Mouse (Mus musculus) stomach, postnatal 0 days (tissue): Measurements from ENCODE around the gene Stx4a.

Experiments
- CTCF ChIP-seq: IDR thresholded peaks from 2 replicates; pipeline ENCODE4 v1.5.1; 2016; ENCODE audit warnings: antibody characterized with exemption, low read depth, mild to moderate bottlenecking, moderate library complexity
- EP300 ChIP-seq: optimal IDR thresholded peaks from 2 replicates; pipeline ENCODE3; 2016; ENCODE audit warnings: antibody characterized with exemption

DNA sequence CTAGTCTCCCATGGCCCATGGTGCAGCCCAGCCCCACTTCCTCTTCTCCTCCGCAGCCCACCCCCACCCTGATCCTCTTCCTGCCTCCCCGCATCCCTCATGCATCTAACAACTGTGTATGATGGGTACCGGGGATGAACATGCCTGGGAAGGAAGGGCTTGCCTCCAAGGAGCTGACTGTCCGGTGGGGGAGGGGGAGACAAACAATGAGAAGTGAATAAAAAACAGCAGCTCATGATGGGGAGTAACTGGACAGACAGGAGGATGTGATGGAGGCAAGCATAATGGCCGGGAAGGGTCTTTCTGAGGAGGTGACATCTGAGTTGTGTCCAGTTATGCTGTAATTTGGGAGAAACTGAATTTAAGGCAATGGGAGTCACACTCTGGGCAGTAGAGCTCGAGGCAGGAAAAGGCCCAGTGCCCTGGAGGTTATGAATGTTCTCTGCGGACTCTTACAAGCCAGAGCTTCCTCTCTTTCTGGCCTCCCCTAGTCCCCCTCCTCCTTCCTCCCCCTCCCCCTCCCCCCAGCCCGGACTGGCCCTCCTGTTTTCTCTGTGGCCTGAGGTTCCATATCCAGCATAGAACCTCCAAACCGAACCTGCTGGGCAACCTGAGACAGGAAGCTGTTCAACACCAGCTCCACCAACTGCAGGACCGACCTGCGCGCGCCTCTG, 3.1 kb upstream of the Stx4a start:
- TF ChIP-seq CTCF (no peak), EP300 (no peak)
